Mouse (Mus musculus): ENCODE measurements around the gene Cyp4f39. TPM values are rescaled to one million over a fixed set of nuclear protein-coding genes. Genes with fewer than 3 reads are reported as not detected.

Gene Cyp4f39
- polyA plus RNA-seq, 1 experiment from 2014 or later: 4.9 TPM

GRCm38 (mm10) chr17:32437106-32437505 lies 15.4 kb upstream of the Cyp4f39 start:
- no peak overlapping the region for H3K27ac ChIP-seq (ENCODE audit: low read length)
- 88% methylated on average over 4 of the region's 4 CpGs for WGBS
- DNase-seq (ENCODE audit: low spot score): no peak
- H3K4me1 ChIP-seq (ENCODE audit: insufficient read depth, low read depth, low read length): no peaks in the 10 kb centered on the region
- H3K4me2 ChIP-seq (replicated peaks; ENCODE audit: low read depth, low read length): no peak overlapping the region
- H3K9ac ChIP-seq (replicated peaks; ENCODE audit: low read depth): no peak overlapping the region
- ATAC-seq: no peak
- H3K27me3 ChIP-seq (replicated peaks; ENCODE audit: insufficient read depth, low read length): no peaks in the 10 kb centered on the region
- H3K4me3 ChIP-seq (ENCODE audit: low read depth, low read length): no peak overlapping the region
- H3K9me3 ChIP-seq (ENCODE audit: low read length): no peaks in the 10 kb centered on the region
- no peaks in the 10 kb centered on the region for H3K36me3 ChIP-seq (ENCODE audit: insufficient read depth, low read length)
- TF ChIP-seq CTCF (IDR thresholded peaks at IDR 0.05) (no peak), EP300 (IDR thresholded peaks at IDR 0.05) (no peak)

GRCm38 (mm10) chr17:32443245-32443644 lies 9.3 kb upstream of the Cyp4f39 start:
- ATAC-seq (no peak), DNase-seq (ENCODE audit: low spot score) (no peak)
- Histone ChIP-seq H3K4me3 (ENCODE audit: low read depth, low read length) (no peak overlapping the region), H3K36me3 (ENCODE audit: insufficient read depth, low read length) (no peaks in the 10 kb centered on the region), H3K27me3 (replicated peaks; ENCODE audit: insufficient read depth, low read length) (no peaks in the 10 kb centered on the region), H3K9ac (replicated peaks; ENCODE audit: low read depth) (no peak overlapping the region), H3K4me1 (ENCODE audit: insufficient read depth, low read depth, low read length) (no peaks in the 10 kb centered on the region), H3K9me3 (ENCODE audit: low read length) (no peaks in the 10 kb centered on the region), H3K4me2 (replicated peaks; ENCODE audit: low read depth, low read length) (no peak overlapping the region), H3K27ac (ENCODE audit: low read length) (no peak overlapping the region)
- no peak for TF ChIP-seq CTCF (IDR thresholded peaks at IDR 0.05)
- no peak for TF ChIP-seq EP300 (IDR thresholded peaks at IDR 0.05)
- WGBS: 60% methylated on average over 6 of the region's 6 CpGs

GRCm38 (mm10) chr17:32445016-32445415 lies 7.5 kb upstream of the Cyp4f39 start:
- Histone ChIP-seq H3K9ac (replicated peaks; ENCODE audit: low read depth) (no peak overlapping the region), H3K36me3 (ENCODE audit: insufficient read depth, low read length) (no peaks in the 10 kb centered on the region), H3K4me1 (ENCODE audit: insufficient read depth, low read depth, low read length) (no peaks in the 10 kb centered on the region), H3K27ac (ENCODE audit: low read length) (no peak overlapping the region), H3K27me3 (replicated peaks; ENCODE audit: insufficient read depth, low read length) (no peaks in the 10 kb centered on the region), H3K9me3 (ENCODE audit: low read length) (no peaks in the 10 kb centered on the region; the same call in 1 of the 2 replicates), H3K4me3 (ENCODE audit: low read depth, low read length) (no peak overlapping the region), H3K4me2 (replicated peaks; ENCODE audit: low read depth, low read length) (no peak overlapping the region)
- ATAC-seq (no peak), DNase-seq (ENCODE audit: low spot score) (no peak)
- TF ChIP-seq EP300 (IDR thresholded peaks at IDR 0.05): no peak
- no peak for TF ChIP-seq CTCF (IDR thresholded peaks at IDR 0.05)
- WGBS: 65% methylated on average over 5 of the region's 5 CpGs

GRCm38 (mm10) chr17:32447195-32447594 lies 5.3 kb upstream of the Cyp4f39 start:
- H3K27me3 ChIP-seq (replicated peaks; ENCODE audit: insufficient read depth, low read length): no peaks in the 10 kb centered on the region
- peak; percentile 17 for TF ChIP-seq CTCF (IDR thresholded peaks at IDR 0.05)
- TF ChIP-seq EP300 (IDR thresholded peaks at IDR 0.05): no peak
- H3K27ac ChIP-seq (ENCODE audit: low read length): no peak overlapping the region
- H3K4me1 ChIP-seq (ENCODE audit: insufficient read depth, low read depth, low read length): no peaks in the 10 kb centered on the region
- ATAC-seq: no peak
- DNase-seq (ENCODE audit: low spot score): no peak
- no peak overlapping the region for H3K4me2 ChIP-seq (replicated peaks; ENCODE audit: low read depth, low read length)
- no peak overlapping the region for H3K4me3 ChIP-seq (ENCODE audit: low read depth, low read length)
- no peaks in the 10 kb centered on the region; the same call in 1 of the 2 replicates for H3K9me3 ChIP-seq (ENCODE audit: low read length)
- H3K36me3 ChIP-seq (ENCODE audit: insufficient read depth, low read length): no peaks in the 10 kb centered on the region
- H3K9ac ChIP-seq (replicated peaks; ENCODE audit: low read depth): no peak overlapping the region

- peaks cover 4% of the 10 kb centered on the region; the same call in 1 of the 2 replicates for H3K4me1 ChIP-seq (ENCODE audit: insufficient read depth, low read depth, low read length)
- 94% methylated on average over 1 of the region's 1 CpGs for WGBS
- no peaks in the 10 kb centered on the region; the same call in 1 of the 2 replicates for H3K9me3 ChIP-seq (ENCODE audit: low read length)
- H3K27me3 ChIP-seq (replicated peaks; ENCODE audit: insufficient read depth, low read length): peaks cover 4% of the 10 kb centered on the region; the same call in 1 of the 2 replicates
- no peak overlapping the region for H3K4me2 ChIP-seq (replicated peaks; ENCODE audit: low read depth, low read length)
- H3K9ac ChIP-seq (replicated peaks; ENCODE audit: low read depth): no peak overlapping the region
- ATAC-seq (no peak), DNase-seq (ENCODE audit: low spot score) (no peak)
- TF ChIP-seq CTCF (IDR thresholded peaks at IDR 0.05): no peak
- no peak for TF ChIP-seq EP300 (IDR thresholded peaks at IDR 0.05)
- no peak overlapping the region for H3K27ac ChIP-seq (ENCODE audit: low read length)
- no peaks in the 10 kb centered on the region for H3K36me3 ChIP-seq (ENCODE audit: insufficient read depth, low read length)
- no peak overlapping the region for H3K4me3 ChIP-seq (ENCODE audit: low read depth, low read length)
These were observed 3.5 kb upstream of the Cyp4f39 start for GRCm38 (mm10) chr17:32449042-32449441.

- H3K9me3 ChIP-seq (ENCODE audit: low read length): no peaks in the 10 kb centered on the region; the same call in 1 of the 2 replicates
- peaks cover 4% of the 10 kb centered on the region; the same call in 1 of the 2 replicates for H3K4me1 ChIP-seq (ENCODE audit: insufficient read depth, low read depth, low read length)
- no peak overlapping the region for H3K4me3 ChIP-seq (ENCODE audit: low read depth, low read length)
- no peaks in the 10 kb centered on the region for H3K36me3 ChIP-seq (ENCODE audit: insufficient read depth, low read length)
- no peak overlapping the region for H3K27ac ChIP-seq (ENCODE audit: low read length)
- DNase-seq (ENCODE audit: low spot score): no peak
- 0 out of 2 replicates have a peak, but pooled peaks have one; percentile 33 for ATAC-seq
- WGBS: 33% methylated on average over 2 of the region's 2 CpGs
- peaks cover 4% of the 10 kb centered on the region; the same call in 1 of the 2 replicates for H3K27me3 ChIP-seq (replicated peaks; ENCODE audit: insufficient read depth, low read length)
- TF ChIP-seq EP300 (IDR thresholded peaks at IDR 0.05): no peak
- no peak for TF ChIP-seq CTCF (IDR thresholded peaks at IDR 0.05)
- no peak overlapping the region for H3K4me2 ChIP-seq (replicated peaks; ENCODE audit: low read depth, low read length)
- H3K9ac ChIP-seq (replicated peaks; ENCODE audit: low read depth): no peak overlapping the region
These were observed 1.5 kb upstream of the Cyp4f39 start for GRCm38 (mm10) chr17:32450844-32451537.

Measured in lung, postnatal 0 days (tissue).